Mouse (Mus musculus): ENCODE results near the gene 2310009B15Rik.
A peak's percentile ranks its signal among the peaks of the same experiment; 100 is the strongest.

2310009B15Rik gene

GRCm38 (mm10) chr1:138856101-138856950, at the start of gene 2310009B15Rik:
2310009B15Rik (minus strand) TSS chr1:138856852.
- DNase-seq: peak; percentile 80

DNA sequence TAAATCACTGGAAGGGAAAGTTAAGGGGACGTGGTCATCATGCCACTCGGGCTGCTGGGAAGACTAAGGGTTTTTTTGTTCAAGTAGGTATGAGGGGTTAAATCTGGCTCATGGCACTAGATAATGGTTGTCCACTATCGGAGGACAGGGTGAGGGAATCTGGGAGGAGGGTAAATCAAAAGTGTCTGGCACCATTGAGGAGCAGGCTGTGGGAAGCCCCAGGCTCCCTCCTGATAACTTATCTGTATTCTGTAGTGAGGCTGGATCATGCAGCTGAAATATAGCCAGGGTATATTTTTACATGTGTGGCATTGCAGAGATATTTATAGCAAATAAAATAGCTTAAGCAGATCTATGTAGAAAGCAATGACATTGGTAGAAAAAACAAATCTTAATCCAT, 49.6 kb upstream of the 2310009B15Rik start:
- no peak for DNase-seq

- no peak for DNase-seq
These were observed 48.6 kb upstream of the 2310009B15Rik start for GRCm38 (mm10) chr1:138905092-138905765.

GRCm38 (mm10) chr1:138903894-138904293, 47.2 kb upstream of the 2310009B15Rik start:
- no peak for DNase-seq

- peak; percentile 87 for DNase-seq
These were observed 44.9 kb upstream of the 2310009B15Rik start for GRCm38 (mm10) chr1:138901431-138902117.

DNA sequence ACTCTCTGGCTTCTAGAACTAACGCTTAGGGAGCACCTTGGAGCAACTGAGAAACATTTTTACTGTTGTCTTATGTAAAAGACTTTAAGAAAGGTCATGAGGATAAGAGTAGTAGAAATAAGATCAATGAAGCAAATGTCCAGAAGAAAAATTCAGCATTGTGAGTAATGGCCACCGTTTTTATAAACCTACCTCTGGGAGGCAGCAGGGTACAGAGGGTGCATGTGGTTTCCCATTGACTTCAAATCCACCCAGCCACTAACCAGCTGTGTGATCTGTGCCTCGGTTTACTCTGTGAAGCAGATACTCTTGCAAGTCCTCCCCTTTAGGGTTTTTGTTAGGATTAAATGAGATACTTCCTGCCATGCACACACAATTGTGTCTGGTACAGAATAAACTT, 39.4 kb upstream of the 2310009B15Rik start:
- no peak for DNase-seq

GRCm38 (mm10) chr1:138877470-138878254, 21.0 kb upstream of the 2310009B15Rik start:
- DNase-seq: no peak

DNA sequence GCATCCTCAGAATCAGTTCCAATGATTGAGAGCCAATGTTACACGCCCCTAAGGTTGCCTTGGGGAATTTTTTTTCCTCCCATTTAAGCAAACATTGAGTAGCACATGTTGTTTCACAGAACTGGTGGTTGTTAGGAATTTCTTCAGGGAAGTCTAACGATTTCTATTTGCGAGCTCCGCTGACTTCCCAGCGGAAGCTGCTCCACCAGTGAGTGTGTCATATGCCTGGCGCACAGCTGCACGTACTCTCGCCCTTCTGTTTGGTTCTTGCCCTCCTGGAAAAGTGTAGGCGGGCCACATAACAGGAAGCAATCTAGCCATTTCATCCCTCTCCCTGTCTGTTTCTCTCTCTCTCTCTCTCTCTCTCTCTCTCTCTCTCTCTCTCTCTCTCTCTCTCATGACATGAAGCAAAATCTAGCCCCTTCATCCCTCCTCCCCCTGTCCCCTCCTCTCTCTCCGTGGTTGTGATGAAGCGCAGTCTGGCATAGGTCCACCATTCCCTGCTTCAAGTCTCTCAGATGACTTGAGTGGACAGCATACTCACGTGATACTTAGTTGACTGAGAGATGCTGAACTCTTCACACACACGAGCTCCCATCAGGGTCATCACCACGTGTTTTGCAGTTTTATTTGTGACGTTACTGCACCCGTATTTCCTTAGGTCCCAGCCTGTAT, 19.9 kb upstream of the 2310009B15Rik start:
- DNase-seq: no peak

DNA sequence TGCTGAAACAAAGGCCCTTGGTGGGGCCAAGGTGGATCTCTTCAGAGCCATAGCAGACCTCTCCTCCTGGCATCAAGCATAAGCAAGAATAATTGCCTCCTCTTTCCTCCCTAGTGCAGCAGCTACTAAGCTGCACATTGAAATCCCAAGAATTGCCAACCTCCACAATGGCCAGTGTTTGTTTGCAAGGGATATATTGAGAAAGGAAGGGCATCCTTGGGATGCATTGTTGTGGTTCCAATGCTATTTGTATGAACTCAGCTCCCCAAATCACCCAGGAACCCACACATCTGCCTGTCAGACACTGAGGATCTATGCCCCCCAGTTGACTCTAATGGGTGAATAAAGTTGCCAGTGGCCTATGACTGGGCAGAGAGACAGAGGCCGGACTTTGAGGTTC, 5.8 kb downstream of the 2310009B15Rik start:
- DNase-seq: no peak

- no peak for DNase-seq
These were observed 6.5 kb downstream of the 2310009B15Rik start for GRCm38 (mm10) chr1:138850161-138850539.

- no peak for DNase-seq
These were observed 7.0 kb downstream of the 2310009B15Rik start for GRCm38 (mm10) chr1:138849531-138850160.

GRCm38 (mm10) chr1:138848511-138849109, 8.0 kb downstream of the 2310009B15Rik start, which contains the start of gene Lhx9:
Lhx9 (minus strand) TSS chr1:138848577.
- DNase-seq: peak; percentile 10

- DNase-seq: no peak
These were observed 8.6 kb downstream of the 2310009B15Rik start for GRCm38 (mm10) chr1:138848026-138848425.

DNA sequence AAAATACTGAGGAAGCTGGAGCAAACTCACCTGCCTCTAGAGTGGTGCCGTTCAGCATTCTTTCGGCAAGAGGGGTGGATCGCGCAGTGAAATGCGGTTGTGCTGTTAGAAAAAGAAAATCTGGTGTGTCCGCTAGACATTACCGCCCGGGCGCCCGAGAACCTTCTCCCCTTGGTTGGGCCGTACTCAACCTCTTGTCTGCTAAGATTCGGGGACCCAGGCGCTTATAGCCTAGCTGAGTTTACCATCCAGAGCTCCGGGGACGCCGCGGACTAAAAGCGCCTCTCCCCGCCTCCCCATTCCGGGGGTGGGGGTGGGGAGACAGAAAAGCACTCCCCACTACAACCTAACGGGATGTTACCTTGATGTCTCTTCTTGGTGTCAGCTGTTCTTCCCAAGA, 9.5 kb downstream of the 2310009B15Rik start:
- no peak for DNase-seq

DNA sequence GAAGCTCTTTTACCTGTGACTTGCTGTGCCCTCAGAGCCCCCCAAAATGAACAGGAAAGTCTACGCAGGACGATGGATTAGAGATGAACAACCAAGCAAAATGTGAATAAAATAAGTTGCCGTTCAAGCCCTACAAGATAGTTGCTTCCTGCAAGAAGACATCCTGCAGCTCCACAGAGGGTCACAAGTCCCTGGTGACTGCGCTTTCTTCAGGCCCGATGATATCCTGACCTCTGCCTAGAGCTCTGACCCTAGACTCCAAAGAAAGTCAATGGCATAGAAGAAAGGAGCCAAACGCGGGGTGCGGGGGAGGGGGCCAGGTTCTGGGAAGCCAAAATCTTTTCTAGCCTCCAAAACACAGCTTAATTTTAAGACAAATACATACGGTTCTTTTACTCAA, 10.1 kb downstream of the 2310009B15Rik start:
- DNase-seq: no peak

GRCm38 (mm10) chr1:138846131-138846530, 10.5 kb downstream of the 2310009B15Rik start:
- DNase-seq: no peak

- DNase-seq: no peak
These were observed 11.2 kb downstream of the 2310009B15Rik start for GRCm38 (mm10) chr1:138845481-138845880.

DNA sequence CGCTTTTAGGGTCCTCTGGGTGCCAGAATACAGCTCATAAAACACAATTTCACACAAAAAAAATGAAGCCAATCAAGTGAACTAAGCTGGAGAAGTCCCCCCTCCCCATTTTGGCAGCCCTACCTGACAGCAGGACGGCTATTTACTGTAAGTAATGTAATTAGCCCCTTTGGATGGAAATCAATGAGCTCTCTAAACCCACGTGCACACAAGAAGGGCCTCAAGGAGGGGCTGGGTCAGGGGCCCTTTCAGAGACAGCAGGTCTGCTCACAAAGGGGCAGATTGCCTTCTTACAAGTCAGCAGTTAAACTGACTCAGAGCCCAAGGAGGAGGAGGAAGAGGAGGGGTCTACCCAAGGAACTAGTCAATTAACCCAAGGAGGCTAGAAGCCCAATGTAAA, 12.5 kb downstream of the 2310009B15Rik start:
- DNase-seq: no peak

- DNase-seq: no peak
These were observed 13.1 kb downstream of the 2310009B15Rik start for GRCm38 (mm10) chr1:138843361-138844091.

DNA sequence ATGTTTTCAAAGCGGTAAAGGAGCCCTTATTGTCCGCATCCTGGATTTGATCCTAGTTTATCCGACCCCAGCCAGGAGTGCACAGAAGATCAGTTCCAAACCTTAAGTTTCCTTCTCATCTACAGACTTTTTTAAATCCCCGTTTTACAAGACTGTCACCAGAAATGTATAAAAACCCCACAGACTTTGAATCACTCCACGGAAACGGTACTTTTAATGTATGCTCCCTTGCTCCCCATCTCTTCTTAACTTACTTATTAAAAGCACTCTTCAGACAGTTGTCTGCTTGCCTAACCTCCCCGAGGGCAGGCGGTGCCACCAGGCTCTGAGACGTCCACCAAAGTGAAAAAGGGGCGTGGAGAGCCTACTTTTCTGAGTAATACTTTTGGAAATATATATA, 13.9 kb downstream of the 2310009B15Rik start:
- DNase-seq: no peak

Measured in cerebellum, adult 9-11 months (tissue).